Mouse (Mus musculus) cerebellum, postnatal 25 days (tissue): ENCODE results near the gene Cstad.

Source experiments
- DNase-seq, 2 experiments: peaks; one replicate each; pipeline ENCODE4 v3.0.0; 2021; ENCODE audit warnings: mixed read lengths in 2 of 2

Gene Cstad

DNA sequence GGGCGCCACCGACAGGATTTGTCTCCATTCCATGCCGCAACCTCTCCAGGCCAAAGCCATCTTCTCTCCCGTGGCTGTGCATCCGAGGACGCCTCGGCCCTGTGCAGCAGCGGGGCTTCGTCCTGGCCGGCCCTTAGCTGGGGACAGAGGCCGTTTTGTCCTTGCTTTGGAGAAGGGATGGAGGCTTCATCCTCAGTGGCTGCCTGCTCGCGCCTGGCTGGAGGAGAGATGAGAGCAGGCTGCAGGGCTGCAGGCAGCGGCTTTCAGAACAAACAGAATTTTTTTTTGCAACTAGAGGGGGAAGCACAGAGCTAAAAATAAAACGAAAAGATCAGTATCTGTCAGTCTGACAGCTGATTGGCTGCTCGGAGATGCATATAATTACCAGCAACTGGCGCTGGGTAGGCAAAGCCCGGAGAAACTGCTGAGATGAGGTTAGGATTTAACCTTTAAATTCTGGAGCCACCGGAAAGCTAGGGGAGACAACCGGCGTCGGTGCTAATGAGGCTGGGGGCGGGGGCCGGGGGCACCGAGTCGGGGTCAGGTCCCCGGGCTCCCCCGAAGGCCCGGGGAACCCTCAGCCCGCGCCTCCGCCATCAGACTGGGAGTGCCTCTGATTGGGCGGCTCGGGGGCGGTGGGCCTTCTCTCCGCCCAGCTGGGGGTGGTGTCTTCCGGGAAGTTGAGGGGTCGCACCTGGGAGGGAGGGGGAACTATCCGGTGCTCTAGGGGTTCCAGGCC, at the start of gene Cstad:
Cstad (plus strand) TSS at position 400 of the 739 bp plus-strand sequence.
- peak; percentile 82 to 86 for DNase-seq

DNA sequence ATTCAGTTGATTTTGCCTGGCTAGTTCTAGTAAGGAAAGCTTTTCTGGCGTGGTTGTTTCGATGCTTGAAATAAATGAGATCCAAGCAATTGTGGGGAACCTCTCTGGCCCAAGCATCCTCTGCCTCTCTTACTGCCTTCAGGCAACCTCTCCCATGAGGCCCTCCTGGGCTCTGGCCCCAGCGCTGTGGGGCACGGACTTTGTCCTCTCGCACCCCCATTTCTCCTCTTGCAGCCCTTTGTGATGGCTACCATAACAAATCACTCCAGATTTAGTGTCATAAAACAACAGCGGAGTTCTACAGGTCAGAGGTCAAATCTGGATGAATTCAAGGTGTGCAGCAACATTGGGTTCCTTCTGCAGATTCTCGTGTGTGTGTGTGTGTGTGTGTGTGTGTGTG, 49.1 kb upstream of the Cstad start:
- no peak for DNase-seq

GRCm38 (mm10) chr2:30546219-30546618, 48.6 kb upstream of the Cstad start:
- DNase-seq: no peak

- no peak for DNase-seq
These were observed 47.2 kb upstream of the Cstad start for GRCm38 (mm10) chr2:30547455-30548217.

- no peak for DNase-seq
These were observed 43.3 kb upstream of the Cstad start for GRCm38 (mm10) chr2:30551579-30551978.

DNA sequence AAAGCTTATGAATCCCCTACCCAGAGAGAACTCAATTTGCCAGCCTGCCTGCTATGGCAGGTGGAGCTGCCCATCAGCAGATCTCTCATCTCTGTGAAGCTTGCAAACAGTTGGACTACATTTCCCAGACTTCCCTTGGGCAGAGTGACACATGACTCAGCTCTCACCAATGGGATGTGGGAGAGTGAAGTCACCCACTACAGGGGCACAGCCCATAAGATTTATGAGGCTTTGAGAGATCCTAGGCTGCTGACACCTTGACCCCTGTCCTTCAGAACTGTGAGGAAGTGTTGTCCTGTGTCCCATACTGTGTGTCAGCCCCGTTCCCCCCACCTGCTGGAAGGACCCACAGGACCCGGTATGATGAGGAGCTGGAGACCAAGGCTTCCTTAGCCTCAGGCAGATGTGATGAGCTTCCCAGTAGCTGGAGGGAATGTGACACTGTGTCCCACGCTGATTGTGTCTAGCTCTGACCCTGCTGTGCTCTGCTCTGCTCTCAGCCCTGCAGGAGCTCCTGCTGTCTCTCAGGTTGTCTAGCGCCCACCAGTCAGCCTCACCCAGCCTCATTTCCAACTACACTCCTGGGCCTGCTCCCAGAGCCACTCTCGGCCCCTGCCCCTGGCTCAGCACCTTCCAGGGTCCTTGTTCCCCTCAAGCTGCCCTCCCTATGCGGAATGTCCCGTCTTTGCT, 40.8 kb upstream of the Cstad start:
- DNase-seq: peak; percentile 65 to 77

DNA sequence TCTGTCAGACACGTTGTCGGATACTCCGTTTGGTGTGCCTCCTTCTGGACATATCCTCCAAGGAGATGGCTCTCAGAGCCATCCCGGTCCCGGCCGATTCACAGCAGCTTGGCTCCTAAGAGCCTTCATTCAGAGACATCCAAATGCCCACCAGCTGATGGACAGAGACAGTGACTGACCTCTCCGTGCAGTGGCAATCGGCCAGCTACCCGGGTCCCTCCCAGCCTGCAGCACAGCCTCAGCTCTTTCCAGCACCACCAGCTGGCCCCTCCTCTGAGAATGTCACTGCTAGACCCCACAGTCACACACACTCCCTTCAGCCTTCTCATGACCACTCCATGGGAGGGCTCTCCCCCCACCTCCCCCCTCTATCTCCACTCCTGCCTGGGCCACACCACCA, 39.6 kb upstream of the Cstad start:
- DNase-seq: peak; percentile 24 to 57

DNA sequence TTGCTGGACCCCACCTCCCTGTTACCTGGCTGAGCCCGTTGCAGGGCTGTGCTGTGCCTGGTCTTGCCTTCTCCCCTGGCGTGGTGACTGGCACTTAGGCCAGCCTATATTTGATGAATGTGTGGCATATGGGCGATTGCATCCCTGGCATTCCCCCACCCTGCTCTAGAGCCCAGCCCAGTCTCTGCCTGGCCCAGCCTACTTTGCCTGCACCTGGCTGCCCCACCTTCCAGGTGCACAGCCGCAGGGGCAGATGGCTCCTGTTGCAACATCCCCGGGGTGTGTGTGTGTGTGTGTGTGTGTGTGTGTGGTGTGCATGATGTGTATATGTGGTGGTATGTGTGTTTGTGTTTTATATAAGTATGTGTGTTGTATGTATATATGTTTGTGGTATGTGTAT, 38.3 kb upstream of the Cstad start:
- no peak for DNase-seq

GRCm38 (mm10) chr2:30559552-30559951, 35.3 kb upstream of the Cstad start:
- DNase-seq: peak in 1 of 2 experiments; percentile 31

GRCm38 (mm10) chr2:30562553-30562952, 32.3 kb upstream of the Cstad start:
- DNase-seq: no peak

DNA sequence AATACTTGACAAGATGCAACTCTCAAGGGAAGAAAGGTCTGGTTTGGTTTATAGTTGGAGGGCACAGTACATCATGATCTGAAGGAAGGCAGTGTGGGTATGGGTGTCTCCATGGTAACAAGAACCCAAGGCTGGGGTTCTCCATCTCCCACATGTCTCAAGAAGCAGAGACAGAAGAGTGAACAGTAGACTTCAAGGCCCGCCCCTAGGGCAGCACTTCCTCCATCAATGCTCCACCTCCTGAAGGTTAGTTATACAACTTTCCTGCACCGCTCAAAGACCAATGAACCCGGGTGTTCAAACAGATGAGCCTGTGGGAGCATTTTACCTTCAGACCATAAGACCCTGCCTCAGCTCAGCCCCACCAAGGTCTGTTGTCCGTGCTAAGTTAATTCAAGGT, 23.2 kb upstream of the Cstad start:
- no peak for DNase-seq

DNA sequence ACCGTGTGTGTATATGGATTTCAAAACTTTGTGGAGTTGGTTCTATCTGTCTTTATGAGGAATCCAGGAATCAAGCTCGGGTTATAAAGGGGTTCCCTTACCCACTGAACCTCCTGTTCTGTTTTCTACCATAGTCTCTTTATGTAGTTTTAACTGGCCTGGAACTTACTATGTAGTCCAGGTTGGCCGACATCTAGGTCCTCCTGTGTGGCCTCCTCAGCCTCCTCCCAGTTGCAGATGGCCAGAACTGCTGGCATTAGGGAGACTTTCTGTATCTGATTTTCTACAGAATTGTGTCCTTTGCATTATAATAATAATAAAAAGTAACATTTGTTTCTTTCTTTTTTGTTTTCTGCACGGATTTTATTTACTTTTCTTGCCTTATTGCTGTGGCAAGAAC, 21.3 kb upstream of the Cstad start:
- DNase-seq: no peak

DNA sequence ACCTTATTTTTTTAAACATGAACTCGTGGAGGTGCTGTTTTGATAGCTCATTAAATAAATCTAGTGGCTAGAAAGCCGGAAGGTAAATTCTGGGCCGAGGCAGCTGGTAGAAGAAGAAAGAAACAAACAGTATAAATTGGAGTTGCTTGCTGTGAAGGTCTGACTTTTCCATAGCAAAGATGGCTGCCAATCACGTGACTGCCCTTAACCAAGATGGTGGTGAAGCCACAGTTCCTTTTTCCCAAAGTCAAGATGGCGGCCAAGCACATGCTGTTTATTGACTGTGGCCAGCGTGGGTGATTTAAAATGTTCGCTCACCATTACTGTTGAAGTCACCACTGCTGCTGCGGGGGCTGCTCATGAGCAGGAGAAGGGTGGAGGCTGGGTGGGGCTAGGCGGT, 17.8 kb upstream of the Cstad start:
- DNase-seq: no peak

DNA sequence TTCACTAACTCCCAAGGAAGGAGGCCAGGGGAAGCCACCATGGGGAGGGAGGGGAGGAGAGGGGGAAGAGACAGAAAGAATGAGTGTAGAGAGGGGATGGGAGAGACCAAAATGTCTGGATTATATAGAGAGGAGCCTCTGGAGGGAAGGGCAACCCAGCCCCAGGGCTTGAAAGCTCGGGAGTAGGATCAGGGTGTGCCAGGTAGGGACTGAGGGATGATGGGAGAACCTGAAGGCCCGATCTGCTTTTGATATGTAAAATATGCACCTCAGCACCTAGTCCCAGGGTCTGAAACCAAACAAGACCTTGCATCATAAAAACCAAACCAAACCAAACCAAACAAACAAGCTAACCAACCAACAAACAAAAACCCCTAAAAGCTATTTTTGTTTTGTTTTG, 16.8 kb upstream of the Cstad start:
- no peak for DNase-seq

- DNase-seq: peak; percentile 31 to 52
These were observed 7.7 kb upstream of the Cstad start for GRCm38 (mm10) chr2:30587161-30587560.

- DNase-seq: no peak
These were observed 7.2 kb upstream of the Cstad start for GRCm38 (mm10) chr2:30587671-30588070.

- DNase-seq: no peak
These were observed 5.8 kb upstream of the Cstad start for GRCm38 (mm10) chr2:30588985-30589511.

GRCm38 (mm10) chr2:30589781-30590180, 5.1 kb upstream of the Cstad start:
- no peak for DNase-seq

DNA sequence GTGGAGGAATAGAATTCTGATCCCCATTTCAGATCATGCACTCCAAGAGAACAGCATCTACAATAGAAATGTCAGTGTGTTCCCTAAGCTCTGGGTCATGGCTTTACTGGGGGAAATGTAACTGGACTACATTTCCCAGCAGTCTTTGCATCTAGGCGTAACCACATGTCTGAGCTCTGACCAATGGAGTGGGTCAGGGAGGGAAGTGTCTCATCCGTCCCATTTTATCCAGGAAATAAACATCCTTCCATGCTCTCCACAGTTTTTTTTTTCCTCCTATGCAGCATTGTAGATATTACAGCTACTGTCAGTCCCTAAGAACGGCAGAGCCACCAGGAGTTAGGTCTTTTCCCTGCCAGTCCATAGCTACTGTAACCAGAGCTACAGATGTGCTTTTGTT, 3.9 kb upstream of the Cstad start:
- DNase-seq: peak; percentile 47 to 63

DNA sequence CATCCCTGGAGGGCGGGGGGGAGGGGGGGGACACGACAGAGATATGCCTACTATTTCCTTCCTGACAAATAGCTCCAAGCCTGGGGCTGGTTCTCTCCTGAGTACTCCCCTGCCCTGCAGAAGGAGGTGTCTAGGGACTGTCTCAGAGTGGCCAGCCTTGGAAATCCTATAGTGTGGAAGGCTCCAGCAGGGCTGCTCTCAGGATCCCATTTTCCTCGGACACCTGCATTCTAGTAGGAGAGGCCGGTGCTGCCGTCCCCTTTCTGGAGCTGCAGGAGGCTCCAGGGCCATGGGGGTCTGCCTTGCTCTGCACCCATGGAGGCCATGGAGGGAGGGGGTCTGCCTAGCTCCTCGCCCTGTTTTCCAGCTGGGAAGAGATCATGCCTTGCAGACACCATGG, 2.4 kb upstream of the Cstad start:
- peak in 1 of 2 experiments; percentile 6 for DNase-seq

DNA sequence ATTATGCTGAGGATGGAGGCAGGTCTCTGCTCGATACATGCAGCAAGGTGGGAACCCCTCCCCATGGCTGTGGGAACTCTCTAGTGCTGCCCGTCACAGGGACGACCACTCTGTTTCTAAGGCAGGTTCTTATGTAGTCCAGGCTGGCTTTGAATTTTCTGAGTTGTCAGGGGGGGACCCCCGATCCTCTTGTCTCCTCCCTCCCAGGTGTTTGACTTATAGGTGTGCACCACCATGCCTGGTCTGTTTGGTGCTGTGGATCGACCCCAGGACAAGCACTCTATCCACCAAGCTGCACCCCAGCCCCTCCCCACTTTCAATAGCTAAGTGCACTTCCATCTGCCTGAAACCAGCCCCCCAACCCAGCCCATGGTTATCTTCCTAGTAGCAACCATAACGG, 1.9 kb upstream of the Cstad start:
- DNase-seq: peak in 1 of 2 experiments; percentile 7

- peak; percentile 35 to 37 for DNase-seq
These were observed 1.1 kb upstream of the Cstad start for GRCm38 (mm10) chr2:30593636-30594310.

DNA sequence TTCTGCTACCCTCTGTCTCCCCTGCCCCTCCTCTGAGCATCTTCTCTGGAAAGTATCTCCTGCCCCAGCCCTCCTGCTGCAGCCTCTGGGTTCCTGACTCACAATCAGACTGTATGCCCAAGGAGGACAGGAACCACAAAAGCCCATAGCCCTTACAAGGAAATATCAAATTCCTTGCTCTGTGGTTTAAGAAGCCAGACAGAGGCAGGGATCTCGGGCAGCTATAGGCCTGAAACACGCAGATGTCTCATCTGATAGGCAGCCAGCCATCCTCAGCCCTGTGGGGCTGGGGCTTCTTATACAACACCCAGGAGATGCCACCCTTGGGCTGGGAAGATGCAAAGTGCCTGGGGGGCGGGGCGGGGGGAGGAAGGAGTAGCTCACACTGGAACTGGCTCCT, 956 bp downstream of the Cstad start:
- peak in 1 of 2 experiments; percentile 5 for DNase-seq
